Mouse (Mus musculus) neural tube, embryonic 11.5 days (tissue): ENCODE measurements around the gene B3gnt6. TPM values are rescaled to one million over a fixed set of nuclear protein-coding genes. Genes with fewer than 3 reads are reported as not detected.

ENCODE experiments used
- ATAC-seq: fragments of 200-750 bp; cut with Nextera tagmentation; 2 replicates; pipeline ENCODE4 v1.8.0; 2017; ENCODE audit warnings: moderate number of reproducible peaks, mild to moderate bottlenecking, moderate TSS enrichment, moderate library complexity; ENCODE audit not compliant: insufficient read depth, low FRiP score, low TSS enrichment
- DNase-seq: peaks from one replicate; pipeline ENCODE4 v3.0.0-alpha.2; 2015; ENCODE audit warnings: low spot score
- H3K27ac ChIP-seq: fragments of 300-500 bp; sonication (generic); 2 replicates; pipeline ENCODE4 v1.5.1; 2014; ENCODE audit warnings: low read depth, mild to moderate bottlenecking, low read length
- H3K27me3 ChIP-seq: fragments of 300-500 bp; sonication (generic); 2 replicates; pipeline ENCODE4 v1.6.1; 2014; ENCODE audit warnings: mild to moderate bottlenecking, low read length, mixed read lengths; ENCODE audit not compliant: control insufficient read depth, insufficient read depth
- H3K36me3 ChIP-seq: fragments of 300-500 bp; sonication (generic); 2 replicates; pipeline ENCODE4 v1.6.1; 2014; ENCODE audit warnings: mild to moderate bottlenecking, low read length, moderate library complexity, mixed read lengths; ENCODE audit not compliant: control insufficient read depth, insufficient read depth
- H3K4me1 ChIP-seq: fragments of 300-500 bp; sonication (generic); 2 replicates; pipeline ENCODE4 v1.6.1; 2014; ENCODE audit warnings: low read length, mixed read lengths; ENCODE audit not compliant: control insufficient read depth, insufficient read depth
- H3K4me2 ChIP-seq: fragments of 300-500 bp; sonication (generic); 2 replicates; pipeline ENCODE4 v1.6.1; 2014; ENCODE audit warnings: low read depth, mild to moderate bottlenecking, moderate library complexity
- H3K4me3 ChIP-seq: fragments of 300-500 bp; sonication (generic); 2 replicates; pipeline ENCODE4 v1.5.1; 2014; ENCODE audit warnings: low read depth, low read length
- H3K9ac ChIP-seq: fragments of 300-500 bp; sonication (generic); 2 replicates; pipeline ENCODE4 v1.6.1; 2014; ENCODE audit warnings: mild to moderate bottlenecking, low read length
- H3K9me3 ChIP-seq: fragments of 300-500 bp; sonication (generic); 2 replicates; pipeline ENCODE4 v1.6.1; 2016; ENCODE audit warnings: low read length; ENCODE audit not compliant: control insufficient read depth
- WGBS: fragments of 180-500 bp; shearing (Covaris S2); extraction: QIAGEN DNeasy Blood & Tissue Kit; methylation state at CpG from one replicate; pipeline ENCODE4 v1.1.7; 2014; 5-methylcytosine and 5-hydroxymethylcytosine counted together
- polyA plus RNA-seq: library from polyadenylated mRNA; unstranded; fragments of >200 nt; fragmentation: Nextera tagmentation; extraction: Ambion mirVana; gene quantifications from 2 replicates; pipeline ENCODE4 v1.2.1, GENCODE M21; 2014

The B3gnt6 gene
- polyA plus RNA-seq, 1 experiment from 2014 or later = 0.16 TPM

DNA sequence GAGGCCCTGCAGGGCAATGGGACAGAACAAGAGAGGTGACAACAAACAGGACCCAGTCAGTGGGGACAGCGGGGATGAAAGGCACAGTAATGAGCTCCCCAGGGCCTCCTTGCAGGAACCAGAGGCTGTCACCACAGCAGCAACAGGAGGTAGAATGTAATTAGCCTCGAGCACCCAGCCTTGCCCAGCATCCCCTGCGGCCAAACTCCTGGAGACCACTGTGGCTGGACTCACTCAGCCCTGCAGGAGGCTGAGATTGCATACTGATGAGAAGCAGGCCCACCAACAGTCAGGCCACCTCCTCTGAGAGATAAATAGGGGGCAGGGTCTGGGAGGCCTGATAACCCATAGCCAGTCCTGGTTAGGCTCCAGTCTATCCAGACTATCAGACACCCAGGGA, 49.5 kb downstream of the B3gnt6 start:
- Histone ChIP-seq H3K27ac (no peak overlapping the region), H3K4me2 (no peak overlapping the region), H3K4me3 (no peak overlapping the region), H3K27me3 (no peaks in the 10 kb centered on the region), H3K4me1 (peaks cover 5% of the 10 kb centered on the region; the same call in 1 of the 2 replicates), H3K9ac (no peak overlapping the region), H3K36me3 (no peaks in the 10 kb centered on the region; the same call in 1 of the 2 replicates), H3K9me3 (no peaks in the 10 kb centered on the region)
- 22% methylated on average over 3 of the region's 3 CpGs for WGBS
- DNase-seq (no peak), ATAC-seq (no peak)

DNA sequence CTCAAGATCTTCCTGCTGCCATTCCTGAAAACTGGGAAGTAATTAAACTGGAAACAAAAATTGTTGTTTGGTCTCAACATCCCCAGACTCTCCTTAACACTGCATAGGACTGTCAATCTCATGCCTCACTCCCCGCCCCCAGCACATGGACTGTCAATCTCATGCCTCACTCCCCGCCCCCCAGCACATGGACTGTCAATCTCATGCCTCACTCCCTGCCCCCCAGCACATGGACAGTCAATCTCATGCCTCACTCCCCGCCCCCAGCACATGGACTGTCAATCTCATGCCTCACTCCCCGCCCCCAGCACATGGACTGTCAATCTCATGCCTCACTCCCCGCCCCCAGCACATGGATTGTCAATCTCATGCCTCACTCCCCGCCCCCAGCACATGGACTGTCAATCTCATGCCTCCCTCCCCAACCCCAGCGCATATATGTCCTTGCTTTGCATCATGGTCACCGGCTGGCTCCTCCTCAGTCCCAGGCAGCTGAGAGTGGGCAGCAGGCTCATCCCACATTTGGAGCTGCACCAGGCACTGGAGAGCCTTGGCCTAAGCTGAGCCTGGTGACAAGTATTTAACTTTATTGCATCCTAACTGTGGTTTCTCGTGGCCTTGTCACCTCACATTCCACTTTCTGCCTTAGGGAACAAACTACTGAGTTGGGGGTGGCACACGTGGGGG, 50.4 kb downstream of the B3gnt6 start:
- Histone ChIP-seq H3K27me3 (no peaks in the 10 kb centered on the region), H3K9ac (no peak overlapping the region), H3K9me3 (no peaks in the 10 kb centered on the region), H3K36me3 (no peaks in the 10 kb centered on the region; the same call in 1 of the 2 replicates), H3K4me1 (peaks cover 5% of the 10 kb centered on the region; the same call in 1 of the 2 replicates), H3K27ac (no peak overlapping the region), H3K4me2 (no peak overlapping the region), H3K4me3 (no peak overlapping the region)
- ATAC-seq = no peak
- DNase-seq = no peak
- WGBS = 79% methylated on average over 10 of the region's 10 CpGs

DNA sequence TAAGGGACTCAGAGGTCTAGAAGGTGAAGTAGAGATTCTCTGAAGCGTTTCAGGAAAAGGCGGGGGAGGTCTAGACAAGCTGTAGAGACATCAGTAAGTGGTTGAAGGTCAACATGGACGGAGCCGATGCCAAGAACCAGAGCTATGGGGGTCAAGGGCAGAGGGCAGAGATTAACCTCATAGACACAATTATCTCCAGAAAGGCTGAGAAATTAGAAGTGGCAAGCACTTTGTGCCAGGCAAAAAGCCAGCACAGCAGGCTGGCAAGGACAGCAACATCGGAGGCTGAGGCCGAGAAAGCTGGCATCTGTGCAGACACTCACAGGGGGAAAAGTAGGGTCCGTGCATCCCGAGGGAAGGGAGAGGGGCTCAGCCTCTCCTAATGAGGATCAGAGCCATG, 51.5 kb downstream of the B3gnt6 start:
- 91% methylated on average over 8 of the region's 8 CpGs for WGBS
- Histone ChIP-seq H3K27me3 (no peaks in the 10 kb centered on the region), H3K4me1 (peaks cover 5% of the 10 kb centered on the region; the same call in 1 of the 2 replicates), H3K36me3 (no peaks in the 10 kb centered on the region; the same call in 1 of the 2 replicates), H3K9ac (no peak overlapping the region), H3K9me3 (no peaks in the 10 kb centered on the region), H3K4me3 (no peak overlapping the region), H3K27ac (no peak overlapping the region), H3K4me2 (no peak overlapping the region)
- no peak for DNase-seq
- ATAC-seq = no peak

DNA sequence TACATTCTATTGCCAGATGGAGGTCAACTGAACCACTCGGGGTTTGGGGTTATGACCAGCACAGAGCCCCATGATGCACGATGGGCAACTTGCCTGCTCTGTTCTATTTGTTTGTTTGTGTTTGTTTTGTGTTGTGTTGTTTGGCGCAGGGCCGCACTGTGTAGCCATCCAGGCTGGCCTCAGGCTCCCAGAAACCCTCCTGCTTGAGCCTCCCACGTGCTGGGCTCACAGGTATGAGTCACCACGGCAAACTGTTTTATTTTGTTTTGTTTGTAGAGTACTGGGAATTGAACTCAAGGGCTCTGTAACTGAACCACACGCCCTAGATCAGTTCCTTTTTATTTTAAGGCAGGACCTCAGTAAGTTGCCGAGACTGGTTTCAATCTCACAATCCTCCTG, 52.8 kb downstream of the B3gnt6 start:
- no peak overlapping the region for H3K27ac ChIP-seq

DNA sequence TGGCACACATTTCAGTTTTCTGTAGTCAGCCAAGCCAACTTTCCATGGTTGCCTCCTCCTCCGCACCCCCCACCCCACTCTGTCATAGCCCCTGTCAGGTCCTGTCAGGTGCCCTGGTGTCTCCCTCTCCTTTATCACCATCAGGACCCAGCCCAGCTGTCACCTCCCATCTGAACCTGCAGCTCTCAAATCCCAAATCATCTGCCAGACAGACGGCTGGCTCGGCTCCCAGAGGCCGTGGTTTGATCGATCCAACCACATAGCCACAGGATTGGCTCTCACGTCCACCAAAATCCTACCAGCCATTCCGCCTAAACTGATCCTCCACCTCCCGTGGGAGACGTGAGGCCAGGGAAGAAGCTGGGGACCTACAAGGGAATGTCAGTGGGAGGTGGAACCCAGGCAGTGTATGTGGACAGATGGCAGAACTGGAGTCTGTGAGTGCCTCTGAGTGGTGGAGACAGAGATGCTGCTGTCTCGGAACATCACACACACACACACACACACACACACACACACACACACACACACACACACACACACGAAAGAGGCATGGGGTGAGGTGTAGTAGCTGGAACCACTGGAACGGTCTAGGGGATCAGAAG, 53.3 kb downstream of the B3gnt6 start:
- no peaks in the 10 kb centered on the region; the same call in 1 of the 2 replicates for H3K4me1 ChIP-seq
- WGBS = 88% methylated on average over 11 of the region's 12 CpGs
- no peak for ATAC-seq

More for the DNA sequence above, 52.8 kb downstream of the B3gnt6 start:
- DNase-seq (no peak), ATAC-seq (no peak)
- Histone ChIP-seq H3K27me3 (no peaks in the 10 kb centered on the region), H3K36me3 (no peaks in the 10 kb centered on the region; the same call in 1 of the 2 replicates), H3K4me1 (no peaks in the 10 kb centered on the region; the same call in 1 of the 2 replicates), H3K9me3 (no peaks in the 10 kb centered on the region), H3K4me2 (no peak overlapping the region), H3K9ac (no peak overlapping the region), H3K4me3 (no peak overlapping the region)
- WGBS = 84% methylated on average over 8 of the region's 8 CpGs

DNA sequence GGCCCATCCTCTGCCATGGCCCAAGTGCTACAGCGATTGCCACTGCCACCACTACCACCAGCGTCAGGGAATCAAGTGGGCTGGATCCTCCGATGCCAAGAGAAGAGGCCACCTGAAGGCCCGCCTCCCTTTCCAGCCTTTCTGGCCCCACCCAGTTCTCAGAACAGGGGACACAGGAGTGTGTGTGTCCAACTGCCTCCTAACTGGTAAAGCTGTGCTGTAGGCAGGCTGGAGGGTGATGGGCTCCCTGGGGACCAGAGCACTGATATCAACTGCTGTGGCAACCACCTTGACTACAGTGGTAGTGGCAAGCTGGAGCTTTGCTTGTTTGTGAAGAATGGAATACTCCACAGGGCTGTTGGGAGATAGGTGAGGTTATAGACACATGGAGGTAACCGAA, 53.9 kb downstream of the B3gnt6 start, which contains the start of gene Omp:
Omp (minus strand) TSS at position 101 of the 400 bp plus-strand sequence.
- H3K27ac ChIP-seq = no peak within 1 kb of the TSS
- H3K9ac ChIP-seq = no peak within 1 kb of the TSS
- H3K4me2 ChIP-seq = no peak within 1 kb of the TSS
- H3K9me3 ChIP-seq = no peaks in the 10 kb centered on the region
- H3K36me3 ChIP-seq = no peaks in the 10 kb centered on the region; the same call in 1 of the 2 replicates
- H3K4me1 ChIP-seq = no peaks in the 10 kb centered on the region; the same call in 1 of the 2 replicates
- no peak for ATAC-seq
- H3K4me3 ChIP-seq = no peak within 1 kb of the TSS
- 96% methylated on average over 5 of the region's 5 CpGs for WGBS
- H3K27me3 ChIP-seq = no peaks in the 10 kb centered on the region
- DNase-seq = no peak

More for the DNA sequence above, 53.3 kb downstream of the B3gnt6 start:
- no peaks in the 10 kb centered on the region for H3K27me3 ChIP-seq
- no peak for DNase-seq
- H3K9ac ChIP-seq = no peak overlapping the region
- H3K36me3 ChIP-seq = no peaks in the 10 kb centered on the region; the same call in 1 of the 2 replicates
- no peak overlapping the region for H3K4me3 ChIP-seq
- H3K9me3 ChIP-seq = no peaks in the 10 kb centered on the region
- H3K27ac ChIP-seq = no peak overlapping the region
- no peak overlapping the region for H3K4me2 ChIP-seq

DNA sequence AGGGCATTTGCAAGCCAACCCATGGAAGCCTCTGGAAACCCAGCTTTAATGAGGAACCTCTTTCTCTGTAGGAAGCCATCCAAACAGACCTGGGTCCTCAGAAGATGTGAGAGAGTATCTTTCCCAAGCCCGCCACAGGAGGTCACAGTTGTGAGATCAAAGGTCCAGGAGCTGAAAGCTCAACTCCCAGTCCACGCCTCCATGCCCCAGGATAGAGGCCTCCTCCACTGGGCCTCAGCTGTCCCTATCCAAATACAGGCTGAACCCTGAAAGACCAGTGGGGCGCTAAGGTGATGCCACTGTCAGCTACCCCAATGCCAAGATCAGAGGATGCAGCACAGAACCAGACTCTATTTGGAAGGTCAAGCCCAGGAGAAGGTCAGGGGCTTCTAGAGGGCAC, 56.6 kb downstream of the B3gnt6 start:
- no peaks in the 10 kb centered on the region for H3K4me1 ChIP-seq
- H3K9me3 ChIP-seq = no peaks in the 10 kb centered on the region
- no peak overlapping the region for H3K4me3 ChIP-seq
- no peaks in the 10 kb centered on the region; the same call in 1 of the 2 replicates for H3K36me3 ChIP-seq
- ATAC-seq (no peak), DNase-seq (no peak)
- no peaks in the 10 kb centered on the region for H3K27me3 ChIP-seq
- H3K27ac ChIP-seq = no peak overlapping the region
- no peak overlapping the region for H3K4me2 ChIP-seq
- WGBS = 63% methylated on average over 3 of the region's 3 CpGs
- H3K9ac ChIP-seq = no peak overlapping the region
